Mouse (Mus musculus): Measurements from ENCODE around the gene Lpin1.

- TF ChIP-seq CTCF (IDR thresholded peaks at IDR 0.05; ENCODE audit: control insufficient read depth, insufficient read depth, insufficient read length), result no peak
- TF ChIP-seq MYOG (IDR thresholded peaks at IDR 0.05; ENCODE audit: control insufficient read depth, extremely low read depth, insufficient read length), result no peak
- no peak for TF ChIP-seq MAX (IDR thresholded peaks at IDR 0.05)
Measured at GRCm38 (mm10) chr12:16639078-16639771, 28.5 kb upstream of the Lpin1 start.

Measured in C2C12 (cell line).